Mouse (Mus musculus) hindbrain, embryonic 12.5 days (tissue): ENCODE data around the gene Rps16. TPM values are rescaled to one million over a fixed set of nuclear protein-coding genes. Genes with fewer than 3 reads are reported as not detected.

Experiments
- polyA plus RNA-seq: library from polyadenylated mRNA; unstranded; fragments of >200 nt; fragmentation: Nextera tagmentation; extraction: Ambion mirVana; gene quantifications from 2 replicates; pipeline ENCODE4 v1.2.1, GENCODE M21; 2016

The Rps16 gene
- polyA plus RNA-seq, 1 experiment from 2014 or later = 573 TPM

Other genes with a start within 250 kb of the Rps16 start
- 0.09 and 0.12 TPM in 2 replicates for gene 9530053A07Rik, start 221.2 kb upstream of the Rps16 start, polyA plus RNA-seq
- gene Fbl, start 180.9 kb upstream of the Rps16 start, polyA plus RNA-seq = 115 and 120 TPM in 2 replicates
- 21.5 and 21.7 TPM in 2 replicates for gene Dyrk1b, start 171.2 kb upstream of the Rps16 start, polyA plus RNA-seq
- gene Eid2, start 82.8 kb upstream of the Rps16 start, polyA plus RNA-seq = 19.3 and 20.0 TPM in 2 replicates
- gene Eid2b, start 72.9 kb upstream of the Rps16 start, polyA plus RNA-seq = 26.7 and 28.4 TPM in 2 replicates
- gene Selenov, start 59.5 kb upstream of the Rps16 start, polyA plus RNA-seq = 0.34 and 0.82 TPM in 2 replicates
- gene Dll3, start 48.4 kb upstream of the Rps16 start, polyA plus RNA-seq = 56.6 and 58.9 TPM in 2 replicates
- gene Timm50, start 38.6 kb upstream of the Rps16 start, polyA plus RNA-seq = 142 and 160 TPM in 2 replicates
- 105 and 112 TPM in 2 replicates for gene Supt5, start 11.9 kb upstream of the Rps16 start, polyA plus RNA-seq
- 71.7 and 74.9 TPM in 2 replicates for gene Plekhg2, start 21.9 kb downstream of the Rps16 start, polyA plus RNA-seq
- 6.3 and 7.3 TPM in 2 replicates for gene Zfp36, start 29.6 kb downstream of the Rps16 start, polyA plus RNA-seq
- 39.6 and 42.2 TPM in 2 replicates for gene Med29, start 42.1 kb downstream of the Rps16 start, polyA plus RNA-seq
- 83.9 and 85.9 TPM in 2 replicates for gene Paf1, start 42.3 kb downstream of the Rps16 start, polyA plus RNA-seq
- 5.9 and 6.5 TPM in 2 replicates for gene Gmfg, start 86.8 kb downstream of the Rps16 start, polyA plus RNA-seq
- gene Lrfn1, start 101.3 kb downstream of the Rps16 start, polyA plus RNA-seq = 14.0 and 15.9 TPM in 2 replicates
- not detected in 2 replicates for gene Ifnl2, start 159.8 kb downstream of the Rps16 start, polyA plus RNA-seq
- not detected in 2 replicates for gene Ifnl3, start 172.2 kb downstream of the Rps16 start, polyA plus RNA-seq
- not detected in 2 replicates for gene Sycn, start 190.2 kb downstream of the Rps16 start, polyA plus RNA-seq
- gene Nccrp1, start 196.6 kb downstream of the Rps16 start, polyA plus RNA-seq = not detected in 2 replicates
- gene Samd4b, start 247.5 kb downstream of the Rps16 start, polyA plus RNA-seq = 35.6 and 38.6 TPM in 2 replicates
- gene Pak4, start 247.5 kb downstream of the Rps16 start, polyA plus RNA-seq = 31.8 and 34.3 TPM in 2 replicates